ENCODE assay signal across 8 mouse cellular contexts in genomic region chr8:111573583-111573982, GRCm38 (mm10). TPM values are rescaled to one million over a fixed set of nuclear protein-coding genes. Genes with fewer than 3 reads are reported as not detected.
DNase-seq lines count a peak whose midpoint lies in the region; ATAC-seq lines count a peak whose summit lies in the region.

No protein-coding gene starts in this region.

- 44% methylated on average over 8 of the region's 8 CpGs for WGBS in kidney, embryonic 14.5 days
- WGBS in hindbrain, embryonic 12.5 days: 27% methylated on average over 8 of the region's 8 CpGs
- 28% methylated on average over 8 of the region's 8 CpGs for WGBS in midbrain, embryonic 11.5 days

- no peak overlapping the region for H3K4me3 ChIP-seq in kidney, embryonic 14.5 days (ENCODE audit: low read length)
- H3K4me3 ChIP-seq in hindbrain, embryonic 12.5 days: no peak overlapping the region
- no peak overlapping the region for H3K4me3 ChIP-seq in midbrain, embryonic 11.5 days (ENCODE audit: low read depth, low read length)

- H3K27me3 ChIP-seq in kidney, embryonic 14.5 days (ENCODE audit: control insufficient read depth, insufficient read depth, low read length): no peaks in the 10 kb centered on the region
- H3K27me3 ChIP-seq in hindbrain, embryonic 12.5 days: no peaks in the 10 kb centered on the region
- H3K27me3 ChIP-seq in midbrain, embryonic 11.5 days (ENCODE audit: control insufficient read depth, insufficient read depth, low read length): no peaks in the 10 kb centered on the region

- no peak for DNase-seq in kidney, postnatal 14 days
- peak; percentile 45 for DNase-seq in WW6 (ENCODE audit: low read depth, low spot score)
- DNase-seq in midbrain, embryonic 11.5 days (ENCODE audit: low spot score, missing footprints): no peak
- DNase-seq in urinary bladder, postnatal 10 days (ENCODE audit: low spot score): no peak
- DNase-seq in cerebellum, adult 18-20 months: no peak
- no peak for DNase-seq in adipocyte (ENCODE audit: low spot score)

- no peak overlapping the region for H3K27ac ChIP-seq in kidney, embryonic 14.5 days (ENCODE audit: low read depth, low read length)
- H3K27ac ChIP-seq in hindbrain, embryonic 12.5 days: peak overlapping the region; percentile 67; the same call in 1 of the 2 replicates
- peak overlapping the region; percentile 30; the same call in 1 of the 2 replicates for H3K27ac ChIP-seq in midbrain, embryonic 11.5 days (ENCODE audit: low read depth, low read length)

- no peak overlapping the region for H3K9ac ChIP-seq in kidney, embryonic 14.5 days (ENCODE audit: low read depth, low read length)
- no peak overlapping the region for H3K9ac ChIP-seq in hindbrain, embryonic 12.5 days
- 0 out of 2 replicates have a peak overlapping the region, but pooled peaks have one; percentile 24 for H3K9ac ChIP-seq in midbrain, embryonic 11.5 days (ENCODE audit: low read length)

- no peaks in the 10 kb centered on the region for H3K36me3 ChIP-seq in kidney, embryonic 14.5 days (ENCODE audit: control insufficient read depth, insufficient read depth, low read length)
- no peaks in the 10 kb centered on the region for H3K36me3 ChIP-seq in hindbrain, embryonic 12.5 days
- no peaks in the 10 kb centered on the region for H3K36me3 ChIP-seq in midbrain, embryonic 11.5 days (ENCODE audit: control insufficient read depth, insufficient read depth, low read length)

- 0 out of 2 replicates have a peak, but pooled peaks have one; percentile 39 for ATAC-seq in kidney, embryonic 14.5 days (ENCODE audit: low FRiP score, low TSS enrichment)
- peak; percentile 66 for ATAC-seq in hindbrain, embryonic 12.5 days (ENCODE audit: low FRiP score)
- ATAC-seq in midbrain, embryonic 11.5 days (ENCODE audit: low FRiP score): peak; percentile 44; the same call in 1 of the 2 replicates

- peaks cover 22% of the 10 kb centered on the region for H3K4me1 ChIP-seq in kidney, embryonic 14.5 days (ENCODE audit: control insufficient read depth, insufficient read depth, low read length)
- peaks cover 34% of the 10 kb centered on the region for H3K4me1 ChIP-seq in hindbrain, embryonic 12.5 days
- peaks cover 18% of the 10 kb centered on the region for H3K4me1 ChIP-seq in midbrain, embryonic 11.5 days (ENCODE audit: control insufficient read depth, insufficient read depth, low read length)

- no peak overlapping the region for H3K4me2 ChIP-seq in kidney, embryonic 14.5 days (replicated peaks; ENCODE audit: low read depth, low read length)
- H3K4me2 ChIP-seq in hindbrain, embryonic 12.5 days (replicated peaks): peak overlapping the region; percentile 27; the same call in 1 of the 2 replicates
- H3K4me2 ChIP-seq in midbrain, embryonic 11.5 days: no peak overlapping the region

- H3K9me3 ChIP-seq in kidney, embryonic 14.5 days (ENCODE audit: control insufficient read depth, low read length): no peaks in the 10 kb centered on the region
- H3K9me3 ChIP-seq in hindbrain, embryonic 12.5 days (replicated peaks): no peaks in the 10 kb centered on the region
- no peaks in the 10 kb centered on the region for H3K9me3 ChIP-seq in midbrain, embryonic 11.5 days (ENCODE audit: control insufficient read depth, low read length)

RNA-seq across cellular contexts. Expression of gene Znrf1, which starts 37.7 kb away (rescaled TPM):
- polyA plus RNA-seq in kidney, embryonic 14.5 days (2014; fragmentation: Nextera tagmentation; extraction: Ambion mirVana): 28.1 and 37.4 TPM in 2 replicates
- 104 TPM in 2 replicates for polyA plus RNA-seq in hindbrain, embryonic 12.5 days (2016; fragmentation: Nextera tagmentation; extraction: Ambion mirVana)
- 38.6 and 45.6 TPM in 2 replicates for polyA plus RNA-seq in midbrain, embryonic 11.5 days (2014; fragmentation: Nextera tagmentation; extraction: Ambion mirVana)

RNA-seq across cellular contexts. Expression of gene Wdr59, which starts 51.7 kb away (rescaled TPM):
- 4.8 and 6.2 TPM in 2 replicates for polyA plus RNA-seq in kidney, embryonic 14.5 days (2014; fragmentation: Nextera tagmentation; extraction: Ambion mirVana)
- 7.2 and 7.7 TPM in 2 replicates for polyA plus RNA-seq in hindbrain, embryonic 12.5 days (2016; fragmentation: Nextera tagmentation; extraction: Ambion mirVana)
- 2.9 TPM in 2 replicates for polyA plus RNA-seq in midbrain, embryonic 11.5 days (2014; fragmentation: Nextera tagmentation; extraction: Ambion mirVana)

RNA-seq across cellular contexts. Expression of gene Ldhd, which starts 56.6 kb away (rescaled TPM):
- 0.53 and 0.99 TPM in 2 replicates for polyA plus RNA-seq in kidney, embryonic 14.5 days (2014; fragmentation: Nextera tagmentation; extraction: Ambion mirVana)
- 0.29 and 0.50 TPM in 2 replicates for polyA plus RNA-seq in hindbrain, embryonic 12.5 days (2016; fragmentation: Nextera tagmentation; extraction: Ambion mirVana)
- polyA plus RNA-seq in midbrain, embryonic 11.5 days (2014; fragmentation: Nextera tagmentation; extraction: Ambion mirVana): 0.19 and 0.22 TPM in 2 replicates
